Mouse (Mus musculus) bone marrow, adult 2 months (tissue): ENCODE data around the gene Gm44973.

ENCODE experiments used
- CTCF ChIP-seq: fragments of 200-500 bp; IDR thresholded peaks from 2 replicates; pipeline ENCODE4 v1.5.1; 2011; ENCODE audit warnings: low read length, control low read depth; ENCODE audit not compliant: control insufficient read depth, insufficient read depth
- POLR2A ChIP-seq: fragments of 200-500 bp; IDR thresholded peaks from 2 replicates; pipeline ENCODE4 v1.6.1; 2011; ENCODE audit warnings: low read depth, mild to moderate bottlenecking, control low read depth, low read length, borderline replicate concordance; ENCODE audit not compliant: control insufficient read depth

GRCm38 (mm10) chr7:5037467-5037866 is 22.2 kb downstream of the Gm44973 start:
- TF ChIP-seq POLR2A, result no peak
- TF ChIP-seq CTCF, result no peak
